Mouse (Mus musculus) thymus, adult 2 months (tissue): ENCODE measurements at regions not wholly inside any gene's neighbourhood (a gene's known extent, or its start where the extent isn't known, plus 50 kb on each side); places are given as distances from the start of the nearest gene placed in this dataset.

Experiments used
- DNase-seq: peaks from one replicate; pipeline ENCODE4 v3.0.0; 2021
- H3K27ac ChIP-seq: fragments of 200-500 bp; 2 replicates; pipeline ENCODE4 v1.5.1; 2012; ENCODE audit warnings: low read length, control low read depth; ENCODE audit not compliant: control insufficient read depth, insufficient read depth
- H3K27me3 ChIP-seq: fragments of 200-500 bp; 2 replicates; pipeline ENCODE4 v1.6.1; 2012; ENCODE audit warnings: mild to moderate bottlenecking, low read length, moderate library complexity, mixed read lengths; ENCODE audit not compliant: control insufficient read depth, insufficient read depth
- H3K36me3 ChIP-seq: fragments of 200-500 bp; 2 replicates; pipeline ENCODE4 v1.6.1; 2012; ENCODE audit warnings: mild to moderate bottlenecking, low read length, moderate library complexity; ENCODE audit not compliant: control insufficient read depth, insufficient read depth
- H3K4me1 ChIP-seq: fragments of 200-500 bp; replicated peaks from 2 replicates; pipeline ENCODE4 v1.6.1; 2012; ENCODE audit warnings: low read length; ENCODE audit not compliant: control insufficient read depth, insufficient read depth
- H3K4me3 ChIP-seq: fragments of 200-500 bp; 2 replicates; pipeline ENCODE4 v1.5.1; 2012; ENCODE audit warnings: mild to moderate bottlenecking, low read length, control low read depth, moderate library complexity; ENCODE audit not compliant: control insufficient read depth, insufficient read depth
- CTCF ChIP-seq: fragments of 200-500 bp; IDR thresholded peaks from 2 replicates; pipeline ENCODE4 v1.5.1; 2012; ENCODE audit warnings: mild to moderate bottlenecking, control low read depth, low read length, moderate library complexity, borderline replicate concordance; ENCODE audit not compliant: control insufficient read depth, poor library complexity, insufficient read depth; ENCODE audit errors: extremely low read depth
- POLR2A ChIP-seq: fragments of 200-500 bp; IDR thresholded peaks from 2 replicates; pipeline ENCODE4 v1.6.1; 2012; ENCODE audit warnings: mild to moderate bottlenecking, low read length, control low read depth, moderate library complexity; ENCODE audit not compliant: control insufficient read depth, poor library complexity, insufficient read depth; ENCODE audit errors: extremely low read depth
- WGBS: fragments of 180-500 bp; shearing (Covaris S2); methylation state at CpG from one replicate; pipeline ENCODE4 v1.1.7; 2018; 5-methylcytosine and 5-hydroxymethylcytosine counted together

- 41% methylated on average over 3 of the region's 3 CpGs for whole genome bisulfite sequencing
- DNase-seq = peak; percentile 57
- Histone ChIP-seq H3K27ac (no peak overlapping the region), H3K36me3 (no peaks in the 10 kb centered on the region), H3K4me3 (no peak overlapping the region), H3K4me1 (no peaks in the 10 kb centered on the region), H3K27me3 (no peaks in the 10 kb centered on the region)
- no peak for TF ChIP-seq CTCF
These were observed 88.1 kb upstream of the Elac2 start for GRCm38 (mm10) chr11:64890776-64891175.

DNA sequence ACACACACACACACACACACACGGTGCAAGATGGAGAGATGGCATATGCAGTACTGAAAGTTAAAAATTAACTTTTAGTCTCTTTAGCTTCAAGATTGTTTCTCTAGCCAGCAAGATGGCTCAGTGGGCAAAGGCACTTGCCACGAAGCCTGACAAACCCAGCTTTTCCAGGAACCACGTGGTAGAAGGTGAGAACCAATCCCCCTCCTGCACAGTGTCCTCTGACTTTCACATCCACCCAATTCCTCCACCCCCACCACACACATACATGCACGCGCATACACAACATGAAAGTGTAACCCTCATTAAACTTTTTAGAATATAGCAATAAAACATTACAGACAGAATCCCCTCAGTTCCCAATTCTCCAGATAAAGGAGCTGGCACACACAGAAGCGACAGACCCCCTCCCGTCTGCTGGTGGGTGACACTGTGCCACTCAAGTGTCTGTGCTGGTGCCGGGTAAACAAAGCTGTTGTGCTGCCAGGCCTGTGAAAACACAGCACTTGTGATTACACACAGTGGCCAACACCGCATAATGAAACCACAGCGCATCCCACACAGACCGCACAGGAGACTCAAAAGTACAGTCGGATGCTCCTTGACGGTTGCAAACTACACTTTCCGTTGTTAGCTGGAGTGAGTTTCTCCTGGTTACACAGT, 82.9 kb upstream of the Elac2 start:
- Histone ChIP-seq H3K27me3 (no peaks in the 10 kb centered on the region), H3K27ac (no peak overlapping the region), H3K4me1 (no peaks in the 10 kb centered on the region), H3K36me3 (no peaks in the 10 kb centered on the region), H3K4me3 (no peak overlapping the region)
- WGBS = 82% methylated on average over 14 of the region's 14 CpGs
- TF ChIP-seq POLR2A (no peak), CTCF (no peak)
- no peak for DNase-seq

DNA sequence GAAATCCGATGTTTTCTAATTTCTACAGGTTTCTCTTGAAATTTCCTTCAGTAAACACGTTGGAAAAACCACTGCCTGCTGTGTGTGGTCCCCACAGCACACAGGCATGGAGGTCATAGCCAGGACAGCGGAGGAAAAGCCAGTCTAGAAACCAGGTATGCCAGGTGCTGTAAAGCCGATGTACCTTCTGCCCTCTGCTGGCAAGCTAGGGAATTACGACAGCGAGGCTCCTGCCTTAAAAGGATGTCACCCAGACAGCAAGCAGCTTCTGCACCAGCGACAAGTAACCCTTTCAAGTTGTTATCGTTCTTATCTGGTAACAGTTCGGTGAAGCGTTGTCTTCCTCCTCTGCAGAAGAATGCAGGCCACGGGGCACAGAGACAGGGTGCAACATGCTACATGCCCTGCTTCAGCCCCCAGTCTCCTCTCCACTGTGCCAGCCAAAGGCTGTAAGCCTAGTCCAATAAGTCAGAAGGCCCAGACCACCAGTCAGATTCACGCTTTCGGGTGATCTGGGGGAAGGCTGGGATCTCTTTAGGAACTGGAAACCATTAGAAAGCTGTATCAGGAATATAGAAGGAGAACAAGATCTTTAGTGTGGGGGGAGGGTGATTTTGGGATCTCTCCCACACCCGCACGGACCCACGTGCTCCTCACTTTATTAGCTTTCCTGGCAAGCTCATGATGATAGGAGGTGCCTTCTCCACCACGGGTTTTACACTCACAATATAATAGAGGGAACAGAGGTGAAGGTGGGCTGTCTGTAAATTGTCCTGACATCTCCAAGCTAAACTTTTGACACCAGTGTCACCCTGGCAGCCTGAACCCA, 79.9 kb upstream of the Elac2 start:
- no peak for TF ChIP-seq POLR2A
- TF ChIP-seq CTCF = peak; percentile 63; the same call in 1 of the 2 replicates
- WGBS = 30% methylated on average over 17 of the region's 17 CpGs
- Histone ChIP-seq H3K36me3 (no peaks in the 10 kb centered on the region), H3K27ac (no peak overlapping the region), H3K4me3 (no peak overlapping the region), H3K4me1 (no peaks in the 10 kb centered on the region), H3K27me3 (no peaks in the 10 kb centered on the region)
- peak; percentile 82 for DNase-seq

DNA sequence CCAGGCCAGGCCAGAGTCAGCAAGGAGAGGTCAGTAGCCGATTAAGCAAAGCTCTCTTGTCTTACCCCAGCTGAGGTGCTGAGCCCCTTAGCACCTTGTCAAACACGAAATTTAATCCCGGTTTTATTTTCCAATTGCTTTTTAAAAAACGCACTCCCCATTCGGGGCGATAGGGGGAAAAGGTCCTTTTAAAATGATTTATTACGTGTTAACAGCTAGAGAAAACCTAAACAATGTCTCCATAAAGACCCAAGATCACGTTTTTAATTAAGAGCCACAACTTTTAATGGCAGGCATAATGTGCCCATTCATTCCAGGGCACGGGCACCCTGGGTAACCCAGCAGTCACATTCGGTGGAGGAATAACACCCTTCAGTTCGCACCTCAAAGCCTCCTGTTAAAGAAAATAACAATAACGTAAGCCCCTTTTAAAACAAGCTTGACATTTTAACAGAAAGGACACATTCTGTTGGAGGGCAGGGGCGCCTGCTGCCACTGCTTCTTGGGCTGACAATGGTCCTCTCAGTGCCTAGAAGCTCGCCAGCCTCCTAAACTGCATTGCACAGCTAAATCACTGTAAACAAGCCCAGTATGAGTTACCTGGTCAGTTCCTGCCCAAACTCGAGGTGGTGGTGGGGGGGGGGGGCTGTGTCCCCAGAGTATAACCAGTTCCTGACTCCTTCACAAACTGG, 79.1 kb upstream of the Elac2 start:
- DNase-seq = no peak
- Histone ChIP-seq H3K27me3 (no peaks in the 10 kb centered on the region), H3K4me3 (no peak overlapping the region), H3K4me1 (no peaks in the 10 kb centered on the region), H3K27ac (no peak overlapping the region), H3K36me3 (no peaks in the 10 kb centered on the region)
- TF ChIP-seq POLR2A (no peak), CTCF (no peak)
- WGBS = 65% methylated on average over 15 of the region's 15 CpGs

DNA sequence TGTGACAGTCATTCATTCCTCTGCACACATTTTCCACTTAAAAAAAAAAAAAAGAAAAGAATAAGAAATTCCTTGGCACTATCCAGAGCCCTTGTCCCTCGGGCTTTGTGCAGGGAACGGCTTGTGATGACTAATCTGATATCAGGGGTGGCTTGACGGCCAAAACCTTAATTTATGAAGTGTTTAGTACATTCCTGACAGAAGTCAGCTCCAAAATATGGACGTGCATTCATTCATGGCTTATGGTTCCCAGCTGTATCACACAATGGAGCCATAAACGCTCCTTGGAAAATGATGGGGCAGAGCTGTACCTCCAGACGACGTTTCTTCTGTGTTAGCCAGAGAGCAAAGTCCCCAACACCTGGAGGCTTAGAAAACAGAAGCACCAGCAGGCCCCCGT, 62.1 kb upstream of the Elac2 start:
- no peaks in the 10 kb centered on the region for H3K4me1 ChIP-seq
- DNase-seq = no peak
- WGBS = 74% methylated on average over 8 of the region's 8 CpGs
- H3K27me3 ChIP-seq = no peaks in the 10 kb centered on the region; the same call in 1 of the 2 replicates
- H3K36me3 ChIP-seq = no peaks in the 10 kb centered on the region
- no peak for TF ChIP-seq POLR2A
- TF ChIP-seq CTCF = no peak
- no peak overlapping the region for H3K4me3 ChIP-seq
- no peak overlapping the region for H3K27ac ChIP-seq

GRCm38 (mm10) chr11:64917301-64917700, 61.5 kb upstream of the Elac2 start:
- H3K4me1 ChIP-seq = no peaks in the 10 kb centered on the region
- H3K36me3 ChIP-seq = no peaks in the 10 kb centered on the region
- H3K4me3 ChIP-seq = no peak overlapping the region
- no peaks in the 10 kb centered on the region; the same call in 1 of the 2 replicates for H3K27me3 ChIP-seq
- no peak overlapping the region for H3K27ac ChIP-seq
- WGBS = 86% methylated on average over 4 of the region's 4 CpGs
- DNase-seq = no peak
- TF ChIP-seq POLR2A (no peak), CTCF (no peak)

GRCm38 (mm10) chr11:64924989-64925388, 53.8 kb upstream of the Elac2 start:
- Histone ChIP-seq H3K36me3 (no peaks in the 10 kb centered on the region), H3K27ac (no peak overlapping the region), H3K27me3 (no peaks in the 10 kb centered on the region), H3K4me3 (no peak overlapping the region), H3K4me1 (no peaks in the 10 kb centered on the region)
- TF ChIP-seq POLR2A = no peak
- no peak for DNase-seq
- WGBS = 76% methylated on average over 2 of the region's 2 CpGs
